Mouse (Mus musculus): Measurements from ENCODE around the gene Mb21d2.

DNA sequence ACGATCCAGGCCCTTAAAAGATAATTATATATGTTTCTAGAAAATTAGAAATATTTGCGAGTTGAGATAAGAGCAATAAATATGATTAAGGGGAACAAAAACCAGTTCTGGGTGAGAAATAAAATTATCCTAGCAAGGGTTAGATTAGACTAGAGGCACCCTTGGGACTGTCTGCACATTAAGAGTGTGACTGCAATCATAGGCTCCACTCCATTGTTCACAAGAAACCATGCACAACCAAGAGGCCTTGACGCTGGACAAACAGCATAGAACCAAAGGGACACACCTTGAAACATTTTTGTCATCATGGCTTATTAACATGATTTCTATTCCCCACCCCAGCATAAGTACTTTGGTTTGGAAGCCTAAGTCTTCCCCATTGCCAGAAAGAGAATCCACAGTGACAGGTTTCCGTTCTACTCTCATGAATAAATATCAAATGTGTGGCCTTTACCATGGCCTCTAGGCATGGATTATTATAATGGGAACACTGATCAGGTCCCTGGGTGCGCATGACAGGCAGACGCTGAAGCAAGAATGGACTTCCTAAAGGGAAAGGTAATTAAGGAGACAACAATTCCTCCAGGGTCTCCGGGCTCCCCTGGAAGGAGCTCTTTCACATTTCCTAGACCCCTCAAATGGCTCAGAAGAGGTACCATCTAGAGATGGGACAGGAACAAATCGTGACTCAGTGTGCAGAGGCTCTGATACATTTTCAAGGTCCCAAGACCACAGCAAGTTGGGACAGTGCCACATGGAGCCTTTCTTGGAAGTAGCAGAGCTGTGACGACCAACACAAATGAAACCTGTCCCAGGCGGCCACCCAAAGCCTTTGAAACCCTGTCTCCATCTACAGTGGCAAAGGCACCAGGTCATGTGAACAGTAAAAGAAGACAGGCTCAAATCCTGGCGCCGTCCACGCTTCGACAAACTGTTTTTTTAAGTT lies 26.6 kb downstream of the Mb21d2 start:
- TF ChIP-seq POLR2A (IDR thresholded peaks at IDR 0.05; ENCODE audit: extremely low read depth, insufficient read depth, low read length) (no peak), CTCF (IDR thresholded peaks at IDR 0.05; ENCODE audit: extremely low read depth, insufficient read depth, low read length) (no peak)

Data from cortical plate, adult 2 months (tissue).